Mouse (Mus musculus): Measurements from ENCODE around the gene Trib3. TPM values are rescaled to one million over a fixed set of nuclear protein-coding genes. Genes with fewer than 3 reads are reported as not detected.

Trib3 gene
- polyA plus RNA-seq, 1 experiment: 23.5 TPM

DNA sequence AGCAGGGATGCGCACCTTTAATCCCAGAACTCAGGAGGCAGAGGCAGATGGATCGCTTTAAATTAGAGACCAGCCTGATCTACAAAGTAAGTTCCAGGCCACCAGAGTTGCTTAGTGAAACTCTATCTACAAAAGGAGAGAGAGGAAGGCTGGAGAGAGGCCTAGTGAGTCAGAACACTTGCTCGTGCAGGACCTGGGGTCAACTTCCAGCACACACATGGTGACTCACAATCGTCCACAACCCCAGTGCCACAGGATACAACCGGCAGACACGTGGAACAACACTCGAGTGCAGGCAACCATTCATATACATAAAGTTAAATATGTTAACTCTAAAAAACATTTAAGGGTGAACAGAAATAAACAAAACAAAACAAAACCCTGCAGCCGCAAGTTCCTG is 17.2 kb downstream of the Trib3 start:
- no peaks in the 10 kb centered on the region for H3K27me3 ChIP-seq (ENCODE audit: control insufficient read depth, insufficient read depth, low read length)
- WGBS: 85% methylated on average over 8 of the region's 8 CpGs
- H3K27ac ChIP-seq (ENCODE audit: insufficient read depth, low read depth, low read length): no peak overlapping the region
- TF ChIP-seq CTCF (IDR thresholded peaks at IDR 0.05; ENCODE audit: extremely low read depth, insufficient read length, insufficient replicate concordance, low read depth, low read length): no peak
- no peak for TF ChIP-seq POLR2A (IDR thresholded peaks at IDR 0.05; ENCODE audit: low read depth, low read length)
- H3K4me3 ChIP-seq (ENCODE audit: low read depth, low read length): no peak overlapping the region
- H3K4me1 ChIP-seq (ENCODE audit: control insufficient read depth, insufficient read depth, insufficient read length, low read length): peaks cover 9% of the 10 kb centered on the region
- H3K36me3 ChIP-seq (ENCODE audit: control insufficient read depth, insufficient read depth, low read length): peaks cover 56% of the 10 kb centered on the region

GRCm38 (mm10) chr2:152326157-152326556 is 17.7 kb downstream of the Trib3 start:
- H3K4me1 ChIP-seq (ENCODE audit: control insufficient read depth, insufficient read depth, insufficient read length, low read length): peaks cover 8% of the 10 kb centered on the region
- TF ChIP-seq CTCF (IDR thresholded peaks at IDR 0.05; ENCODE audit: extremely low read depth, insufficient read length, insufficient replicate concordance, low read depth, low read length) (no peak), POLR2A (IDR thresholded peaks at IDR 0.05; ENCODE audit: low read depth, low read length) (no peak)
- no peaks in the 10 kb centered on the region for H3K27me3 ChIP-seq (ENCODE audit: control insufficient read depth, insufficient read depth, low read length)
- 93% methylated on average over 13 of the region's 13 CpGs for WGBS
- H3K4me3 ChIP-seq (ENCODE audit: low read depth, low read length): no peak overlapping the region
- no peak overlapping the region for H3K27ac ChIP-seq (ENCODE audit: insufficient read depth, low read depth, low read length)
- peaks cover 57% of the 10 kb centered on the region for H3K36me3 ChIP-seq (ENCODE audit: control insufficient read depth, insufficient read depth, low read length)

GRCm38 (mm10) chr2:152324842-152325241 is 19.0 kb downstream of the Trib3 start:
- H3K27me3 ChIP-seq (ENCODE audit: control insufficient read depth, insufficient read depth, low read length): no peaks in the 10 kb centered on the region
- no peak overlapping the region for H3K4me3 ChIP-seq (ENCODE audit: low read depth, low read length)
- H3K27ac ChIP-seq (ENCODE audit: insufficient read depth, low read depth, low read length): no peak overlapping the region
- peaks cover 4% of the 10 kb centered on the region; the same call in 1 of the 2 replicates for H3K4me1 ChIP-seq (ENCODE audit: control insufficient read depth, insufficient read depth, insufficient read length, low read length)
- no peak for TF ChIP-seq CTCF (IDR thresholded peaks at IDR 0.05; ENCODE audit: extremely low read depth, insufficient read length, insufficient replicate concordance, low read depth, low read length)
- no peak for TF ChIP-seq POLR2A (IDR thresholded peaks at IDR 0.05; ENCODE audit: low read depth, low read length)
- 70% methylated on average over 3 of the region's 3 CpGs for WGBS
- peaks cover 65% of the 10 kb centered on the region for H3K36me3 ChIP-seq (ENCODE audit: control insufficient read depth, insufficient read depth, low read length)

GRCm38 (mm10) chr2:152323971-152324370 is 19.9 kb downstream of the Trib3 start:
- Histone ChIP-seq H3K27ac (ENCODE audit: insufficient read depth, low read depth, low read length) (no peak overlapping the region), H3K4me1 (ENCODE audit: control insufficient read depth, insufficient read depth, insufficient read length, low read length) (peaks cover 4% of the 10 kb centered on the region; the same call in 1 of the 2 replicates), H3K4me3 (ENCODE audit: low read depth, low read length) (no peak overlapping the region), H3K36me3 (ENCODE audit: control insufficient read depth, insufficient read depth, low read length) (peaks cover 66% of the 10 kb centered on the region), H3K27me3 (ENCODE audit: control insufficient read depth, insufficient read depth, low read length) (no peaks in the 10 kb centered on the region)
- TF ChIP-seq CTCF (IDR thresholded peaks at IDR 0.05; ENCODE audit: extremely low read depth, insufficient read length, insufficient replicate concordance, low read depth, low read length) (no peak), POLR2A (IDR thresholded peaks at IDR 0.05; ENCODE audit: low read depth, low read length) (no peak)
- WGBS: 94% methylated on average over 14 of the region's 14 CpGs

DNA sequence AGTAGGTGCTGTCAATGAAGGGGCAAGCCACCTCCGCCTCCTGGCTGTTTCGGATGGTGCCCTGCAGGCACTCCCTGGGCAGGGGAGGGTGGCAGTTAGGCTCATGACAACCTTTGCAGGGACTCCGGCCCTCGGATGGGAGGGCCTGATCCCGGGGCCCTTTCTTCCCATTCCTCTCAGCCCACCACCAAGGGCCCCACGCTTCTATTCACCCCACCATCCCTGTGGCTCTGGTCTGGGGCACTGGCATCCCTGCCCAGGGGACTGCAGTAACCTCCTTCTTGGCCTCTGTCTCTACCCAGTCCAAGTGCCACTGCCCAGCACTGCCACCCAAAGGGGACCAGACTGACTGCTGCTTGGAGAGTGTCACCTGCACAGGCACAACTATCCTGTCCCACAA is 21.6 kb downstream of the Trib3 start:
- TF ChIP-seq CTCF (IDR thresholded peaks at IDR 0.05; ENCODE audit: extremely low read depth, insufficient read length, insufficient replicate concordance, low read depth, low read length) (no peak), POLR2A (IDR thresholded peaks at IDR 0.05; ENCODE audit: low read depth, low read length) (no peak)
- H3K36me3 ChIP-seq (ENCODE audit: control insufficient read depth, insufficient read depth, low read length): peaks cover 71% of the 10 kb centered on the region

DNA sequence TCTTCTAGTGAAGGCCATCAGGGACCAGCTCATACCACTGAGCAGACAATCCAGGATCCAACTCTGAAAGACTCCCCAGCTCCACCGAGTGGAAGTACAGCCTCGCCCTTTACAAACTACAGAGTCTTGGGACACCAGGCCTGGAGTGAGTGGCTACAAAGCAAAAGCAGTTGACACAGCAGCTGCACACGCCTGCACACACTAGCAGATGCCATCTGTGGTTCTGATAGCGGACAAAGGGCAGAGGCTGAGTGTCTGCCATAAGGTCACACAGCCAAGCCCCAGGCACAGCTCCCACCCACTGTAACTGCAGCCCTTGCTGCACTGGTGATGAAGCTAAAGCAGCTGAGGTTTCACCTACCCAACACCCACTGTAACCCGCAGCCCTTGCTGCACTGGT is 22.3 kb downstream of the Trib3 start:
- TF ChIP-seq CTCF (IDR thresholded peaks at IDR 0.05; ENCODE audit: extremely low read depth, insufficient read length, insufficient replicate concordance, low read depth, low read length): no peak
- TF ChIP-seq POLR2A (IDR thresholded peaks at IDR 0.05; ENCODE audit: low read depth, low read length): no peak
- Histone ChIP-seq H3K4me1 (ENCODE audit: control insufficient read depth, insufficient read depth, insufficient read length, low read length) (peaks cover 4% of the 10 kb centered on the region; the same call in 1 of the 2 replicates), H3K27ac (ENCODE audit: insufficient read depth, low read depth, low read length) (0 out of 2 replicates have a peak overlapping the region, but pooled peaks have one; percentile 3), H3K36me3 (ENCODE audit: control insufficient read depth, insufficient read depth, low read length) (peaks cover 72% of the 10 kb centered on the region), H3K4me3 (ENCODE audit: low read depth, low read length) (no peak overlapping the region), H3K27me3 (ENCODE audit: control insufficient read depth, insufficient read depth, low read length) (no peaks in the 10 kb centered on the region)
- 71% methylated on average over 5 of the region's 5 CpGs for WGBS

More for the DNA sequence above, 21.6 kb downstream of the Trib3 start:
- H3K4me3 ChIP-seq (ENCODE audit: low read depth, low read length): no peak overlapping the region
- no peak overlapping the region for H3K27ac ChIP-seq (ENCODE audit: insufficient read depth, low read depth, low read length)
- WGBS: 98% methylated on average over 6 of the region's 6 CpGs
- no peaks in the 10 kb centered on the region for H3K27me3 ChIP-seq (ENCODE audit: control insufficient read depth, insufficient read depth, low read length)
- peaks cover 4% of the 10 kb centered on the region; the same call in 1 of the 2 replicates for H3K4me1 ChIP-seq (ENCODE audit: control insufficient read depth, insufficient read depth, insufficient read length, low read length)

DNA sequence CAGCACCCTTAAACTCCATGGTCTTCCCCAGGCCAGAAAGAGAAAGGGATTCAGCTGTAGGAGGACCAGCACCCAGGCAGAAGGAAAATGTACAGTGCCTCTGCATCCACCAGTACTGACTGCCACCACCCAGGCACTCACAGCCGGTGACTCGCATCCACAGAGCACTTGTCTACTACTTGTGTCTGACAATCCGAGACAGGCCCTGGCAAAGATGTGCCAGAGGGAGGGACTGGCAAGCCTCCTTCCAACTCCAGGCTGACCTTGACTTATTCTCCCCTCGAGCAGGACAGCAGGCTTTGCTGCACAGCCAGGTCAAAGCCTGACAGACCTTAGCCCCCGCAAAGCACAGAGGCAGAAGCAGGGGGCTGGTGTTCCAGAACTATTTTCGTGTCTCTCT is 26.8 kb downstream of the Trib3 start:
- no peak overlapping the region for H3K27ac ChIP-seq (ENCODE audit: insufficient read depth, low read depth, low read length)
- H3K4me1 ChIP-seq (ENCODE audit: control insufficient read depth, insufficient read depth, insufficient read length, low read length): peaks cover under 1% of the 10 kb centered on the region; the same call in 1 of the 2 replicates
- H3K27me3 ChIP-seq (ENCODE audit: control insufficient read depth, insufficient read depth, low read length): no peaks in the 10 kb centered on the region
- WGBS: 75% methylated on average over 6 of the region's 6 CpGs
- TF ChIP-seq POLR2A (IDR thresholded peaks at IDR 0.05; ENCODE audit: low read depth, low read length): no peak
- no peak for TF ChIP-seq CTCF (IDR thresholded peaks at IDR 0.05; ENCODE audit: extremely low read depth, insufficient read length, insufficient replicate concordance, low read depth, low read length)
- H3K36me3 ChIP-seq (ENCODE audit: control insufficient read depth, insufficient read depth, low read length): peaks cover 70% of the 10 kb centered on the region
- no peak overlapping the region for H3K4me3 ChIP-seq (ENCODE audit: low read depth, low read length)

Data from small intestine, adult 2 months (tissue).